Mouse (Mus musculus): ENCODE data around the gene Gm28042. TPM values are rescaled to one million over a fixed set of nuclear protein-coding genes. Genes with fewer than 3 reads are reported as not detected.
A peak's percentile ranks its signal among the peaks of the same experiment; 100 is the strongest.

Gene Gm28042
- polyA plus RNA-seq, 1 experiment from 2014 or later: 2.2 TPM

DNA sequence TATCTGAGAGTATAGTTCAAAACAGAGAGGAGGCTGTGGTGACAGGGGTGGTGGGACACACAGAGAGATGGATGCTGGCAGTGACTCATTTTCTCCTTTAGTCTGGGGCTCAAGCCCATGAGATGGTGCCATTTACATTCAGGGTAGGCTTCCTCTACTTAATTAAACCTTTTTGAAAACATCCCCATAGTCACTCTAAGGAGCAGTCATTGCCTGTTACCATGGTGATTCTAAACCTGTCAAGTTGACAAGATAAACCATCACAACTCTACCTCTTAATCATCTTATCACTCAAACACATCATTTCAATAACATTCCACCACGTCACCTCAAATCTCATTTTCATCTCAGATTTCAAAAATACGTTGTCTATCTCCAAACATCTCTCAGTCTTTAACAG, 23.3 kb upstream of the Gm28042 start:
- Histone ChIP-seq H3K9me3 (ENCODE audit: control insufficient read depth, low read length) (no peaks in the 10 kb centered on the region), H3K4me2 (ENCODE audit: low read length) (no peak overlapping the region), H3K36me3 (ENCODE audit: control insufficient read depth, insufficient read depth, low read length) (peaks cover 6% of the 10 kb centered on the region; the same call in 1 of the 2 replicates), H3K9ac (ENCODE audit: low read length) (no peak overlapping the region), H3K4me3 (ENCODE audit: low read depth, low read length) (no peak overlapping the region), H3K4me1 (replicated peaks; ENCODE audit: control insufficient read depth, insufficient read depth, low read length) (no peaks in the 10 kb centered on the region), H3K27me3 (replicated peaks; ENCODE audit: control insufficient read depth, insufficient read depth, low read length) (no peaks in the 10 kb centered on the region), H3K27ac (ENCODE audit: low read depth) (no peak overlapping the region)
- ATAC-seq (replicated peaks; ENCODE audit: low FRiP score, low TSS enrichment, low read depth) (no peak), DNase-seq (ENCODE audit: low spot score) (no peak)
- WGBS: 84% methylated on average over 2 of the region's 2 CpGs

DNA sequence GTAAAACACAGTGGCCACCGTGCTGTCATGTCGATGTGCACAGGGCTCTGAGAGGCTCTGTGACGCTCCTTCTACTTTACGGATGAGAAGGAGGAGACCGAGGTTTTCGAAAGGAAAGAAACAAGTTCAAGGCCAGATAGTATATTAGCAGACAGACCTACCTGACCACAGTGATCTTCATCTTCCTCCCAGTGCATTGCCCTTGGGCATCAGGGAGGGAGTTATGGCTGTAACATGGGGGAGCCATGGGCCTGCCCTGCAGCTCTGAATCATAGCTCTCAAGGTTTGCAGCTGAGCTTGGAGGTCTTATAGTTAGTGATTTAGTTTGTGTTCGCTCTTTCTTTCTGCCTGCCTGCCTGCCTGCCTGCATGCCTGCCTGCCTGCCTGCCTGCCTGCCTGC, 20.6 kb upstream of the Gm28042 start:
- Histone ChIP-seq H3K9ac (ENCODE audit: low read length) (no peak overlapping the region), H3K9me3 (ENCODE audit: control insufficient read depth, low read length) (no peaks in the 10 kb centered on the region), H3K27ac (ENCODE audit: low read depth) (no peak overlapping the region), H3K4me1 (replicated peaks; ENCODE audit: control insufficient read depth, insufficient read depth, low read length) (no peaks in the 10 kb centered on the region), H3K27me3 (replicated peaks; ENCODE audit: control insufficient read depth, insufficient read depth, low read length) (no peaks in the 10 kb centered on the region), H3K4me2 (ENCODE audit: low read length) (no peak overlapping the region), H3K4me3 (ENCODE audit: low read depth, low read length) (no peak overlapping the region), H3K36me3 (ENCODE audit: control insufficient read depth, insufficient read depth, low read length) (no peaks in the 10 kb centered on the region)
- ATAC-seq (replicated peaks; ENCODE audit: low FRiP score, low TSS enrichment, low read depth) (no peak), DNase-seq (ENCODE audit: low spot score) (no peak)
- WGBS: 93% methylated on average over 7 of the region's 7 CpGs

DNA sequence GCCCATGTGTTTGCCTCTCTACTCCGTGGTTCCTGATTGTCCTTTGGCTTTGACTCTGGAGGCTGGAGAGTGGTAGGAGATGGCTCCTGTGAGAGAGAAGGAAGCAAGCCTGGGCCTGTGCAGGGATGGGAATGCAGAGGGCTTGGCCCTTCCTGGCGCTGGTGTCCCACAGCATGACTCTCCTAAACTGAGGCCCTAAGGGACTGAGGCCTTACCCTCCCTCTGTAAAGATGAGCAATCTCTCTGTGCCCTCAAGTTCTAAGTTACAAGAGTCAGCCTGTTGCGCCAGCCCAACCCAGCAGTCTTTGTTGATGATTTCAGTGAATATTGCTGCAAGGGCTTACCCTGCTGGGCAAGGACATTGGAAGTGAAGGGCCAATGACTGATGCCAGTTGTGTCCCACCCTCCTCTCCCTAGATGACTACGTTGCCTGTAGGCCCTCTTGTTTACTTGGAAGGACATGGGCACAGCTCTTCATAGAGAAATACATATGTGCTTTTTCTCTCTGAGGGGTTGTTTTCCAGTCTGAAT, 19.5 kb upstream of the Gm28042 start:
- H3K9me3 ChIP-seq (ENCODE audit: control insufficient read depth, low read length): no peaks in the 10 kb centered on the region
- H3K4me3 ChIP-seq (ENCODE audit: low read depth, low read length): no peak overlapping the region
- DNase-seq (ENCODE audit: low spot score) (no peak), ATAC-seq (replicated peaks; ENCODE audit: low FRiP score, low TSS enrichment, low read depth) (no peak)
- H3K27ac ChIP-seq (ENCODE audit: low read depth): no peak overlapping the region
- peaks cover 4% of the 10 kb centered on the region; the same call in 1 of the 2 replicates for H3K36me3 ChIP-seq (ENCODE audit: control insufficient read depth, insufficient read depth, low read length)
- no peak overlapping the region for H3K4me2 ChIP-seq (ENCODE audit: low read length)
- 85% methylated on average over 4 of the region's 4 CpGs for WGBS
- H3K4me1 ChIP-seq (replicated peaks; ENCODE audit: control insufficient read depth, insufficient read depth, low read length): no peaks in the 10 kb centered on the region
- H3K9ac ChIP-seq (ENCODE audit: low read length): no peak overlapping the region
- H3K27me3 ChIP-seq (replicated peaks; ENCODE audit: control insufficient read depth, insufficient read depth, low read length): no peaks in the 10 kb centered on the region

DNA sequence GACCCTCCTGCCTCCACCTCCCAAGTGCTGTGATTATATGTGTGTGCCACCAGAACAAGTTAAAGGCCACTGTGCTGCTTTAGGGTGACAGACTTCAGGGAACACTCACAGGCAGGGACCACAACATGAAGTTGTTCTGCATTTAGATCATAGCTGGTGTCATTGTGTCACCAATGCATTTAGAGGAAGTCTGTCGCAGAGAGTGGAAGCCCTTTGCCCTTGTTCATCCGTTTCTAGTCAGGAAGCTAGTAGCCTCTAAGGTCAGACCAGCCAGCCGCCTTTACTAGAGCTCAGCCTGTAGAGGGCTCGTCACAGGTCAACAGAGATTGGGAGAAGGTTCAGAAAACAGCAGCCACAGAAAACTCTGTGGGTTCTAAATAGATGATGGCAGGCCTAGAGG, 18.6 kb upstream of the Gm28042 start:
- WGBS: 56% methylated on average over 4 of the region's 4 CpGs
- Histone ChIP-seq H3K27me3 (replicated peaks; ENCODE audit: control insufficient read depth, insufficient read depth, low read length) (no peaks in the 10 kb centered on the region), H3K9ac (ENCODE audit: low read length) (no peak overlapping the region), H3K4me2 (ENCODE audit: low read length) (no peak overlapping the region), H3K27ac (ENCODE audit: low read depth) (no peak overlapping the region), H3K9me3 (ENCODE audit: control insufficient read depth, low read length) (no peaks in the 10 kb centered on the region), H3K36me3 (ENCODE audit: control insufficient read depth, insufficient read depth, low read length) (peaks cover 4% of the 10 kb centered on the region; the same call in 1 of the 2 replicates), H3K4me3 (ENCODE audit: low read depth, low read length) (no peak overlapping the region), H3K4me1 (replicated peaks; ENCODE audit: control insufficient read depth, insufficient read depth, low read length) (no peaks in the 10 kb centered on the region)
- DNase-seq (ENCODE audit: low spot score): no peak
- no peak for ATAC-seq (replicated peaks; ENCODE audit: low FRiP score, low TSS enrichment, low read depth)

DNA sequence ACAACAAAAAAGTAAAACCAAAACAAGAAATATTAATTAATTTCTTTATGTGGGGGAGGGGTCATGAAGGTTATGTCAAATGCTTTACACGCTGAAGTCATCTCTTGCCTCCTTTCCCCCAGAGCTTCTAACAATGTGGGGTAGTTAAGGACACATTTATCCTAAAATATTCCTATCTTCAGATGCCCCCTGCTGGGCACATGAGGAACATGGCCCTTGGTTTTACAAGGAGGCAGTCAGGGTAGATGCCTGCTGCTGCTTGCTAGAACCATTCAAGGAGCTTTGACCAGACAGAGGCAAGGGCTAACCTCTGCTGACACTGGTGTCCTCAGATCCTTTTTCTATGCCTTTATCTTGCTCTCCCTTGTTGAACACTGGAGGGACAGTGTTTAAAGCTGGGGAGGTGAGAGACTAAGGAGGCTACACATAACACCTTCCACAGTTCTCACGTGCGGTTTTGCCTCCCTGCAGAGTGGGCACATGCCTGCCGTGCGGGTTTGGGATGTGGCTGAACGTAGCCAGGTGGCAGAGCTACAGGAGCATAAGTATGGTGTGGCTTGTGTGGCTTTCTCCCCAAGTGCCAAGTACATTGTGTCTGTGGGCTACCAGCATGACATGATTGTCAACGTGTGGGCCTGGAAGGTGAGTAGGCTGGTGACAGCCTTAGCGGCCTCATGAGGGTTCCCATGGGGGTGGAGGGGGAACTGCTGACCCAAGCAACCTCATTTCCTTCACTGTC, 15.7 kb upstream of the Gm28042 start:
- peaks cover 18% of the 10 kb centered on the region for H3K36me3 ChIP-seq (ENCODE audit: control insufficient read depth, insufficient read depth, low read length)
- no peaks in the 10 kb centered on the region for H3K27me3 ChIP-seq (replicated peaks; ENCODE audit: control insufficient read depth, insufficient read depth, low read length)
- no peaks in the 10 kb centered on the region for H3K9me3 ChIP-seq (ENCODE audit: control insufficient read depth, low read length)
- H3K4me2 ChIP-seq (ENCODE audit: low read length): no peak overlapping the region
- no peaks in the 10 kb centered on the region for H3K4me1 ChIP-seq (replicated peaks; ENCODE audit: control insufficient read depth, insufficient read depth, low read length)
- no peak for ATAC-seq (replicated peaks; ENCODE audit: low FRiP score, low TSS enrichment, low read depth)
- DNase-seq (ENCODE audit: low spot score): peak; percentile 68
- H3K4me3 ChIP-seq (ENCODE audit: low read depth, low read length): no peak overlapping the region
- WGBS: 77% methylated on average over 8 of the region's 8 CpGs
- H3K27ac ChIP-seq (ENCODE audit: low read depth): no peak overlapping the region
- no peak overlapping the region for H3K9ac ChIP-seq (ENCODE audit: low read length)

DNA sequence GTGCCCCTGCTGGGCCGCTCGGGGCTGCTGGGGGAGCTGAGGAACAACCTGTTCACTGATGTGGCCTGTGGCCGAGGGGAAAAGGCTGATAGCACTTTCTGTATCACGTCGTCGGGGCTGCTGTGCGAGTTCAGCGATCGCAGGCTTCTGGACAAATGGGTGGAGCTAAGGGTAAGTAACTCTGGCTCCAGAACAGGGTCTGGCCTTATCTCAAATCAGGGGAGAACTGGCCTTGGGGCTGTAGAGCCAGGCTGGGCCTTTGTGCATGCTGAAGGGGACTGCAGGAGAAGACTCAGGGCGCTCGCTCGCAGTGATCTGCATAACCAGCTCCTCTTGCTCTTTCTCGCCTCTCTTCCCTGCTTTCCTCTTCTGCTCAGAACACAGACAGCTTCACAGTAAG, 14.4 kb upstream of the Gm28042 start:
- no peaks in the 10 kb centered on the region for H3K4me1 ChIP-seq (replicated peaks; ENCODE audit: control insufficient read depth, insufficient read depth, low read length)
- H3K27me3 ChIP-seq (replicated peaks; ENCODE audit: control insufficient read depth, insufficient read depth, low read length): no peaks in the 10 kb centered on the region
- ATAC-seq (replicated peaks; ENCODE audit: low FRiP score, low TSS enrichment, low read depth): no peak
- H3K4me3 ChIP-seq (ENCODE audit: low read depth, low read length): no peak overlapping the region
- no peak overlapping the region for H3K27ac ChIP-seq (ENCODE audit: low read depth)
- H3K4me2 ChIP-seq (ENCODE audit: low read length): no peak overlapping the region
- no peak overlapping the region for H3K9ac ChIP-seq (ENCODE audit: low read length)
- no peak for DNase-seq (ENCODE audit: low spot score)
- no peaks in the 10 kb centered on the region for H3K9me3 ChIP-seq (ENCODE audit: control insufficient read depth, low read length)
- H3K36me3 ChIP-seq (ENCODE audit: control insufficient read depth, insufficient read depth, low read length): peaks cover 31% of the 10 kb centered on the region
- WGBS: 84% methylated on average over 13 of the region's 13 CpGs

DNA sequence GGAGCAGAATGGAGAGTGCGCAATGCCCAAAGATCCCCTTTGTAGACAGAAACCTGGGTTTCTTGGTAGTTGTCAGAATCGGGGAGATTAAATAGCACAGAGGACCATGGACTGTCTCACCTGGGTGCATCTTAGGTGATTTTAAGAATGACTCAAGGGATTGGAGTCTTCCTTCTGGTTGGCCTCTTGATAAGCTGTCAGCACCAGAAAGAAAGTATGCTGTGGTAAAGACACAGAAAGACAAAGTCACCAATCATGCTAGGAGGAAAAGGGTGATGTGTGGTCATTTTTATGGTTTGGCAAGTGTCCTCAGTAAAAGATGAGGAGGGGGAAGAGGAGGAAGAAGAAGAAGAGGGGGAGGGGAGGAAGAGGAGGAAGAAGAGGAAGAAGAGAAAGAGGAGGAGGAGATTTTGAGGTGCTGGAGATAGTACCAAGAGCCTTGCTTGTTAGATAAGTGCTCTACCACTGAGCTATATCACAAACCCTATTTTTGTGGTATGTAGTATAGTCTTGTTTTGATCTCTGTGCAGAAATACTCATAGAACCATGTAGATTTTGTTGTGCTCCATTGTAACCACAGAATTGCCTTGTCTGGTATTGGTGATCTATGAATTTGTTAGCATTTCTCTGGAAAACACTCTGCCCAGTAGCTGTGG, 13.3 kb upstream of the Gm28042 start:
- Histone ChIP-seq H3K4me3 (ENCODE audit: low read depth, low read length) (no peak overlapping the region), H3K4me2 (ENCODE audit: low read length) (no peak overlapping the region), H3K27me3 (replicated peaks; ENCODE audit: control insufficient read depth, insufficient read depth, low read length) (no peaks in the 10 kb centered on the region), H3K9me3 (ENCODE audit: control insufficient read depth, low read length) (no peaks in the 10 kb centered on the region), H3K9ac (ENCODE audit: low read length) (no peak overlapping the region), H3K4me1 (replicated peaks; ENCODE audit: control insufficient read depth, insufficient read depth, low read length) (no peaks in the 10 kb centered on the region), H3K36me3 (ENCODE audit: control insufficient read depth, insufficient read depth, low read length) (peaks cover 42% of the 10 kb centered on the region), H3K27ac (ENCODE audit: low read depth) (no peak overlapping the region)
- ATAC-seq (replicated peaks; ENCODE audit: low FRiP score, low TSS enrichment, low read depth) (no peak), DNase-seq (ENCODE audit: low spot score) (no peak)
- 96% methylated on average over 2 of the region's 2 CpGs for WGBS

DNA sequence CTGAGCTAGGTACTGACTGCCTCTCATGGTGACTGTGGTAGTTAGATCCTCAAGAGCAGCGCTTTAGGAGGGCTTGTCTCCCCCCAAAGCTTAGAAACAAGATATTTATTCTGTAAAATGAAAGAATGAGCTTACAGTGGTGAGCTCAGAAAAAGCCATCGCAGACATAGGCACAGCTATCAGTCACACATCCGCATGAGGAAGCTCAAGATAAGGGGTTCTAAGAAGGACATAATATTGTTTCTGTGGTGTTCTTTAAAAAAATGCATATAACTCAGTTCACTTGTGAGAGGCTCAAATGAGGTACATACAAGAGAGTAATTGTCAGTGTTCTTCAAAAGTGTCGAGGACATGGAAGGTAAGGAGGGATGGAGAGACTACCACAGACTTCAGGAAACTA, 11.4 kb upstream of the Gm28042 start:
- 89% methylated on average over 4 of the region's 4 CpGs for WGBS

More for the DNA sequence above, 11.4 kb upstream of the Gm28042 start:
- no peaks in the 10 kb centered on the region for H3K9me3 ChIP-seq (ENCODE audit: control insufficient read depth, low read length)
- H3K4me2 ChIP-seq (ENCODE audit: low read length): no peak overlapping the region
- peaks cover 61% of the 10 kb centered on the region for H3K36me3 ChIP-seq (ENCODE audit: control insufficient read depth, insufficient read depth, low read length)
- H3K4me1 ChIP-seq (replicated peaks; ENCODE audit: control insufficient read depth, insufficient read depth, low read length): no peaks in the 10 kb centered on the region
- H3K27ac ChIP-seq (ENCODE audit: low read depth): no peak overlapping the region
- DNase-seq (ENCODE audit: low spot score): no peak
- no peak overlapping the region for H3K4me3 ChIP-seq (ENCODE audit: low read depth, low read length)
- no peak overlapping the region for H3K9ac ChIP-seq (ENCODE audit: low read length)
- no peak for ATAC-seq (replicated peaks; ENCODE audit: low FRiP score, low TSS enrichment, low read depth)
- no peaks in the 10 kb centered on the region for H3K27me3 ChIP-seq (replicated peaks; ENCODE audit: control insufficient read depth, insufficient read depth, low read length)
